Mouse (Mus musculus) gonadal fat pad, adult 2 months (tissue): ENCODE data around the gene Obsl1. TPM values are rescaled to one million over a fixed set of nuclear protein-coding genes. Genes with fewer than 3 reads are reported as not detected.

ENCODE experiments used
- DNase-seq: peaks from one replicate; pipeline ENCODE4 v3.0.0-alpha.2; 2012; ENCODE audit warnings: low read depth
- polyA plus RNA-seq: library from polyadenylated mRNA; depleted of rRNA; stranded (reverse); fragments of >200 nt; gene quantifications from 2 replicates; pipeline ENCODE4 v1.2.3, GENCODE M21; 2012; rRNA removed

Obsl1 gene
- 26.6 and 29.1 TPM in 2 replicates for polyA plus RNA-seq

GRCm38 (mm10) chr1:75505956-75506831, at the start of gene Obsl1:
Obsl1 (minus strand) TSS chr1:75506452.
- DNase-seq: no peak

GRCm38 (mm10) chr1:75555680-75556079, 49.4 kb upstream of the Obsl1 start:
- DNase-seq: no peak

- no peak for DNase-seq
These were observed 44.3 kb upstream of the Obsl1 start for GRCm38 (mm10) chr1:75550586-75550985.

- no peak for DNase-seq
These were observed 43.3 kb upstream of the Obsl1 start for GRCm38 (mm10) chr1:75549289-75550279.

GRCm38 (mm10) chr1:75548871-75549270, 42.6 kb upstream of the Obsl1 start:
- DNase-seq: no peak

GRCm38 (mm10) chr1:75548083-75548482, 41.8 kb upstream of the Obsl1 start:
- DNase-seq: no peak

- DNase-seq: no peak
These were observed 41.1 kb upstream of the Obsl1 start for GRCm38 (mm10) chr1:75547351-75547750.

GRCm38 (mm10) chr1:75545965-75546956, 40.0 kb upstream of the Obsl1 start, which contains the start of gene Slc4a3:
Slc4a3 (plus strand) TSS chr1:75546266.
- DNase-seq: no peak

- no peak for DNase-seq
These were observed 38.1 kb upstream of the Obsl1 start for GRCm38 (mm10) chr1:75544351-75544750.

- no peak for DNase-seq
These were observed 35.2 kb upstream of the Obsl1 start for GRCm38 (mm10) chr1:75541496-75541895.

- no peak for DNase-seq
These were observed 32.4 kb upstream of the Obsl1 start for GRCm38 (mm10) chr1:75538597-75539190.

GRCm38 (mm10) chr1:75537587-75537986, 31.3 kb upstream of the Obsl1 start:
- DNase-seq: no peak

GRCm38 (mm10) chr1:75533325-75534252, 27.3 kb upstream of the Obsl1 start:
- no peak for DNase-seq

GRCm38 (mm10) chr1:75532280-75533172, 26.3 kb upstream of the Obsl1 start:
- no peak for DNase-seq

GRCm38 (mm10) chr1:75530546-75530945, 24.3 kb upstream of the Obsl1 start:
- DNase-seq: no peak

- DNase-seq: no peak
These were observed 18.4 kb upstream of the Obsl1 start for GRCm38 (mm10) chr1:75524679-75525078.

GRCm38 (mm10) chr1:75521321-75522031, 15.2 kb upstream of the Obsl1 start, which contains the start of gene Stk11ip:
Stk11ip (plus strand) TSS chr1:75521529.
- peak; percentile 49 for DNase-seq

- no peak for DNase-seq
These were observed 13.3 kb upstream of the Obsl1 start for GRCm38 (mm10) chr1:75519576-75519975.
